Mouse (Mus musculus): ENCODE data around the gene Stxbp3.
"Not testable (repeated sequence)": the region's sequence is repeated elsewhere in the genome, so short reads cannot be mapped to it uniquely, and the experiment has no call there.

Gene Stxbp3

DNA sequence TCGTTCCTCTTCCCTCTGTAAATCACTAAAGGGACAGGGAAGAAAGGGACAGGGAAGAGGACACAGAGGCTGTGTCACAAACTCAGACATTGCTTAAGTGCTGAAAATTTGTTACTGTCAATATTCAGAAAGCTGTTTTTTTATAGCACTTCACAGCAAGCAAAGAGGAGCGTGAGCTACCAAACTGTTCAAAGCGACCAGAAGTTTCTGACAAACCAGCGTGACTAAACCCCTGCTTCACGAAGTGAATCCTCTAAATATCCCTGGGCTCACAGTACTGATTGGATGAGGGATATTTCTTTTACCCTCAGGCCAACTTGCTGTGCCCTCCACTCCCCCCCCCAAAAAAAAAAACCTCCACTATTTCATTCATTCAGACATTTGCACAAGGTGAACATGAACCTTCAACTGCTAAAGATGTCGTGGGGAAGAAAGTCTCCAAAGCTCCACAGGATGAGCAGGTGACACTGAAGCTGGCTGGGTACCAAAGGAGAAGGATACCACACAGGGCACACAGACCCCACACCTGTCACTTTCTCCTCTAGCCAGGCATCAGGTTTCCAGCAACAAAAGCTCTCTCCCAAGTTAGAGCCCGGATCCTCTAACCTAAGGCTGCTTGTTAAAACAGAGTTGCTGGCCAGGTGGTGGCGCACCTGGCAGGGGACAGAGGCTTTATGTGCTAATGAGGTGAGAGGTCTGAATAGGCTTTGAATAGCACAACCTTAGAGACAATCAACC lies 16.2 kb upstream of the Stxbp3 start:
- DNase-seq (ENCODE audit: low spot score): peak; percentile 38

DNA sequence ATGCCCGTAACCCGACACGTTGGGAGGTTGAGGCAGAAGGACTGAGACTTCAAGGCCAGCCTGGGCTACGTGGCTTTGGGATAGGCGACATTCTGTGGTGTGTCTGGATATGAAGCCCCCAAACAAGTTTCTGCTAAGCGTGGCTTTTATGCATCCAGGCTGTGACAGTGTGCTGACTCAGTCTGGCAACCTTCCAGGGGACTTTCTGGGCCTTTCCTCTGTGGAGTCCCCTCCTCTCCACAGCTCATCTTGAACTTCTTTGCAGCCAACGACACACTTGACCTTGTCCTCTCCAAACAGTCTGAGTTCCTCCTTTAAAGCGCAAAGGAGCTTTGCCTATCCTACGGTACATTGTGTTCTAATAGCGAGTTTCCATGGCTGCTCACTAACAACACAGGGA lies 15.5 kb upstream of the Stxbp3 start:
- no peak for DNase-seq (ENCODE audit: low spot score)

DNA sequence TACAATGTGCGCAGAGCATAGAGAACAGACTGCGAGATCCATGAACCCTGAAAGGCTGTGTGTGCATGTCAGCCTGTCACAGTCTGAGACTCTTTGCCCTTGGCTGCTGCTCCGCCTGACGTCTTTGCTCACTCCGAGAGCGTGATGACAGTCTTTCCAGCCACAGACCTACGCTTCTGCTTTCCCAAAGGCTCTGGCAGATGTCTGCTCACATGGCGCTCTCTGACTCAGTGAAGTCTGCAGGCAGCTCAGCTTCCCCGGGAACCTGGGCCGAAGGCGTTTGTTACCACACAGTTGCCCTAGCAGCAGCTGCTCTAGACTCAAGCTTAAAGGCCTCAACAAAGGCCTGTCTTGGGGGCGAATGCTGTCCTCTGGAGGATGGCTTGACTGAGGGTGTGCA lies 15.0 kb upstream of the Stxbp3 start:
- DNase-seq (ENCODE audit: low spot score): peak; percentile 18

- no peak for DNase-seq (ENCODE audit: low spot score)
Measured at GRCm38 (mm10) chr3:108853266-108853665, 12.9 kb upstream of the Stxbp3 start.

DNA sequence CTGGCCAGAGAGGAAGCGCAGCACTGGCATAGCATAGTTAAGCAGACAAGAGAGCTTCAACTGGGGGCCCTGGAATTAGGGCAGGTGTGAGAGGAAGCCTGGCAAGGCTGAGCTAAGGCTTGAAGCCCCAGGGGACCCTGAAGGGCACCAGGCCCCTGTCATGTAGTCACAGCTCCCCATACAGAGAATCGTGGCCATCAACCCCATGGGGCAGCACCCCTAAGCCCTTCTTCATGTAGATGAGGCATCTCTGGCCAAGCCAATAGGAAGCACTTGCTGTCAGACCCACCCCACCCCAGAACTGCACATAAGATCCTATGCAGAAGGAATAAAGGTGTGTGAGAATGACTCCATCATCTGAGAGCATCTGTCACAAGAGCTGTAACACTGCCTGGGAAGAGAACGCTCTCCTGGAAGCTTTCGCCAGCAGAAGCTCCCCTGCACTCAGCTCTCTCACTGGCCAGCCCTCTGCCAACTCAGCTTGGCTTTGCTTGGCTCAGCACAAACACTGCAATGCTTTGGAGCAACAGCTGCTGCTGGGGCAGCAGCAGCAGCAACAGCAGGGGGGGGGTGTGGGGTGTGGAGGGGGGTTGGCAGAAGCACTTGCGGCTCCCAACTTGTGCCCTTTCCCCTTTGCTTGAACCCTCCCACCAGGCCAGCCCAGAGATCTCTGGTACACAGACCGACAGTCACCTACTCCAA lies 11.8 kb upstream of the Stxbp3 start:
- DNase-seq (ENCODE audit: low spot score): no peak

DNA sequence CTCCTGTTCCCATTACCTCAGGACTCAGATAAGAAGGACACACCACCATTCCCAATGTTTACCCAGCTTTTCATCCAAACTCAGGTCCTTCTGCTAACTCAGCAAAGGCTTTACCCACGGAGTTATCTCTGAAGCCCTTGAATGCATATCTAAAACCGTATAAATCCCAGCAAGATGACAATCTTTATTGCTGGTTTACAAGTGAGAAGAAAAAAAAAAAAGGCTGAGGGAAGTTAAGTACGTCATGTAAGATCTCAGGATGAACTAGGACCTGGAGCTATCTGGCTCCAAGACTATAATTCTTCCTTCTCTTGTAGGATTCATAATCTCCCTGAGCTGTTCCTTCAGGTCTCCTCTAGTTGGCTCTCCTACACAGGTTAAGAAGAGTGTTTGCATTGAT lies 11.2 kb upstream of the Stxbp3 start:
- DNase-seq (ENCODE audit: low spot score): no peak

GRCm38 (mm10) chr3:108851075-108851474 lies 10.7 kb upstream of the Stxbp3 start:
- DNase-seq (ENCODE audit: low spot score): no peak

DNA sequence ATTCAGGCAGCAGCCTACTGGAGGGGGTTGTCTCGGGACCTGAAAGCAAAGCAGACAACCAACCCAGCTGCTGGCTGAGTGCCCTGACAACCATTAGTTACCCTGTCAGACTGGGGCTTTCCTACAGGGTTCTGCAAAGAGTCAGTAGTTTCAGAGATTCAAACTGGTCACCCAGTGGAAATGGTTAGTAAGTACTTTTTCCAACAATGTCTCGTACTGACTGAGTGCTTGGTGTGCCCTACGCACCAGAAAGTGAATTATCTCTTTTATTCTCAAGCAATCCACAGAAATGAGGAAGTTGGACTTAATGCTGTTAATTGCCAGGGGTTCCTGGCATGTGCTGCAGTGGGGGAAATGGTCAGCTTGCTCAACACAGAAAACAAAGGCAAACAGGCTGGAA lies 10.2 kb upstream of the Stxbp3 start:
- no peak for DNase-seq (ENCODE audit: low spot score)

DNA sequence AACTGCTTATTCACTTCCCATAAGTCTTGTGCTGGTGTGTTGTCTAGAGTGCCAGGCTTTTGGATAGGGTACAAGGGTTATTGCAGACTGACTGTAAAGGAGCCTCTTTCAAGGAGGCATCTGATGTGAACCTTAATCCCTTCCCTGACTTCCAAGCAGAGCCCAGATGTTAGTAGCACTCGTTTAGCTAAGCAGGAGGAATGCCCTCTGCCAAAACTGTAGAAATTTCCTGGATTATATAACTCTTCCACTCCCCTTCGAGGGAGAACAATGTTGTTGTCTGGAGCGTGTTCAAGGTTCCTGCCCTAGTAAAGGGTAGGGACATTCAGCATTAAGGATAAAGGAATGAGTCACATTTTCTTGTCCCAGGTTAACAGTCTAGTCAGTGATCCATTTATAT lies 6.3 kb upstream of the Stxbp3 start:
- DNase-seq (ENCODE audit: low spot score): no peak

- DNase-seq (ENCODE audit: low spot score): no peak
Measured at GRCm38 (mm10) chr3:108844521-108844920, 4.2 kb upstream of the Stxbp3 start.

- no peak for DNase-seq (ENCODE audit: low spot score)
Measured at GRCm38 (mm10) chr3:108844026-108844425, 3.7 kb upstream of the Stxbp3 start.

DNA sequence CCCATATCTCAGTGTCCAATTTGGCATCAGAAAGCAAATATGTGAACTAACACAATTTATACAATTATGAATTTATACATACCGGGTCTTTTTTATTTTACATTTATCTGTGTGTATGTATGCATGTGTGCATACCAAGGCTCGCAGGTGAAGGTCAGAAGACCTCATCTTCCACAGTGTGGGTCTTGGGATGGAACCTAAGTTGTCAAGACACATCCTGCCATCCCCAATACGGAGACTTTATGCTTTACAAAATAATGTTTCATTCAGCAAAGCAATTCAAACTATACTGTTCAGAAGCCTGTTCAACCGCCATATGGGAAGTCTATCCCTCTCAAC lies 359 bp upstream of the Stxbp3 start:
- DNase-seq (ENCODE audit: low spot score): no peak

GRCm38 (mm10) chr3:108839647-108839999 lies 703 bp downstream of the Stxbp3 start:
- peak; percentile 10 for DNase-seq (ENCODE audit: low spot score)

DNA sequence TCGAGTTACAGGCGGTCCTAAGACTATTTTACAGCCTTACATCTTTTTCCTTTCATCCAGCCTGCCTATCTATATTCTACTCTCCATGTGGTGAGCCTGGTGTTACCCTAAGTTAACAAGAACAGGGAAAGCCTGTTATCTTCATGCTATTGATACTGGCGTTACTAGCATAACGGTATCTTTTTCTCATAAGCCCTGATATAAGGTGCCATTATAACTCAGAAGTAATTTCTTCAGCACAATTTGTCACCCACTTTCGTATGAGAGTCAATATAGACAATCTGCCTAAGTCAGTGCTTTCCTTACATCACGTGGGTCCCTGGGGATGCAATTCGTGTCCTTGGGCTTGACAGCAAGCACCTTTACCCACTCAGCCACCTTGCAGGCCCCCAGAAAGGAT lies 1.3 kb downstream of the Stxbp3 start:
- DNase-seq (ENCODE audit: low spot score): no peak

GRCm38 (mm10) chr3:108836931-108837330 lies 3.4 kb downstream of the Stxbp3 start:
- no peak for DNase-seq (ENCODE audit: low spot score)

DNA sequence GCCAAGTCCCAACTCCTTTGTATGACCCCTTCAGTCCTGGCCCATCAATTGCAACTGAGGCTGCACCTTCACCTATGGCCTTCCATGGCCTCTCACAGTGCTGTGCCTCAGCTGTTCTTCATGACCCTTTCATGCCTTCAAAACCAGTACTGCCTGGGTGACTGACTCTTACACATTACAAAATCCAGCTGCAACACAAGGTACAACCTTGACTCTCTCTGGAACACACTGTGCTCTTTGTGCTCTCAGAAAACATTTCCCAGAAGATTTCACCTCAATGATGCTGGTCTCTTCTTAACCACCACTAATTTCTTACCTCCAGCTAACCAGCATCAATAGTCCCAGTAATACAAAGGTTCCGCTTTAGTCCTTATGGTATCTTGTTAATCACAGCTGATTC lies 6.6 kb downstream of the Stxbp3 start:
- not testable (repeated sequence) for DNase-seq (ENCODE audit: low spot score)

GRCm38 (mm10) chr3:108831750-108832149 lies 8.6 kb downstream of the Stxbp3 start:
- no peak for DNase-seq (ENCODE audit: low spot score)

DNA sequence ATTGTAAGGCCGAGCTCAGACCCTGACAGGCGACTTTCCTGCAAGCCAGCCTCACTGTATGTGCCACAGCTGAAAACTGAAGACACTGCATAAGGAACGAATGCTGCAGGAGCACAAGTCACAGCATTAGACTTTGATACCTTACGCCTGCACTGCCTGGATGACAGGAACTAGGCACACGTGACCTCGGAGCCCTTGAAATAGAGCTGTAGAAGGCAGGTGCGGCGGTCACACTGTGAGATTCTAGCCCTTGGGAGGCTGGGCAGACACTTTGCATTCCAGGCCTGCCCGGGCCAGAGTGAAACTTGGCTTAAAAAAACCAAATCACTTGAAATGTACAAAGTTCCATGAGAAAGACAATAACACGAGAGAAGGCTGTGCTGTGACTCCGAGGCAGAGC lies 9.8 kb downstream of the Stxbp3 start:
- DNase-seq (ENCODE audit: low spot score): no peak

DNA sequence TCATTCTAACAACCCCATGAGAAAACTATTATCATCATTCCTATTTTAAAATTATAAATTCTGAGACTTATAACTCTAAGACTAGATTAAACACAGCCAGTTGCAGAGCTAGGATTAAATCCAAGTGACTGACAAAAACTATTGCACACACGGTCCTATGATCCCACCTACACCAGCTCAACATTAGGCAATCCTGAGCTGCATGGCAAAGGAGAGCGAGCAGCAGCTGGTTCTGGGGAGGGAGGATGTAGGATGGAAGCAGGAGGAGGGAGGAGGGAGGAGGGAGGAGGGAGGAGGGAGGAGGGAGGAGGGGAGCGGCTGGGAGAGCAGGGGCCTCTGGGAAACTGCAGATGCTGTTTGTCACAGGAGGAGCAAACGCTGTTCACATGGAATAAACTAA lies 24.7 kb downstream of the Stxbp3 start:
- no peak for DNase-seq (ENCODE audit: low spot score)

- no peak for DNase-seq (ENCODE audit: low spot score)
Measured at GRCm38 (mm10) chr3:108810747-108811263, 29.5 kb downstream of the Stxbp3 start.

- DNase-seq (ENCODE audit: low spot score): no peak
Measured at GRCm38 (mm10) chr3:108805622-108806021, 34.7 kb downstream of the Stxbp3 start.

DNA sequence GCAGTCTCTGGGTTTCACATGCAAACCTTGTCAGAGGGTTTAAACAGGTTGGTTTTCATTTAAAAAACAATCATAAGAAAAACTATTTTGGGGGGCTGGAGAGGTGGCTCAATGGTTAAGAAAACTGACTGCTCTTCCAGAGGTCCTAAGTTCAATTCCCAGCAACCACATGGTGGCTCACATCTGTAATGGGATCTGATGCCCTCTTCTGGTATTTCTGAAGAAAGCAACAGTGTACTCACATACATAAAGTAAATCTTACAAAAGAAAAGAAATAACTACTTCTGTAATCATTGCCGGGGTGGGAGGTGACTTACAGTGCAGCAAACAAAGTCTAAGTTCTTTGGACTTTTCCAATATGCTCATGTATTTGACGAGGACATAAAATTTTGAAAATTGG lies 42.0 kb downstream of the Stxbp3 start:
- DNase-seq (ENCODE audit: low spot score): no peak

- DNase-seq (ENCODE audit: low spot score): no peak
Measured at GRCm38 (mm10) chr3:108797723-108798122, 42.6 kb downstream of the Stxbp3 start.

- no peak for DNase-seq (ENCODE audit: low spot score)
Measured at GRCm38 (mm10) chr3:108796386-108796785, 43.9 kb downstream of the Stxbp3 start.
